Mouse (Mus musculus) CH12.LX (cell line): ENCODE measurements around the gene Hdac6.

Experiments used
- CHD2 ChIP-seq: IDR thresholded peaks from 2 replicates; pipeline ENCODE4 v1.6.1; 2011; ENCODE audit warnings: low read length, improper control_type of control experiment
- CTCF ChIP-seq, 2 experiments: IDR thresholded peaks in 1 of 2; conservative IDR thresholded peaks in 1 of 2; 2 replicates each; pipeline ENCODE4 v1.5.1; 2011 to 2012; ENCODE audit warnings: low read depth in 2 of 2, low read length in 2 of 2, improper control_type of control experiment in 1 of 2, inconsistent platforms in 1 of 2, mild to moderate bottlenecking in 1 of 2, moderate library complexity in 1 of 2
- EP300 ChIP-seq: IDR thresholded peaks from 2 replicates; pipeline ENCODE4 v1.6.1; 2011; ENCODE audit warnings: low read length, improper control_type of control experiment
- KAT2A ChIP-seq: IDR thresholded peaks from 2 replicates; pipeline ENCODE4 v1.6.1; 2012; ENCODE audit warnings: low read length, improper control_type of control experiment, inconsistent platforms; ENCODE audit not compliant: insufficient replicate concordance
- MEF2A ChIP-seq: IDR thresholded peaks from 2 replicates; pipeline ENCODE4 v1.6.1; 2014; ENCODE audit warnings: low read depth, mild to moderate bottlenecking, inconsistent platforms, low read length, improper control_type of control experiment, borderline replicate concordance
- MXI1 ChIP-seq: IDR thresholded peaks from 2 replicates; pipeline ENCODE4 v1.6.1; 2011; ENCODE audit warnings: mild to moderate bottlenecking, low read depth, low read length, improper control_type of control experiment
- POLR2A ChIP-seq: IDR thresholded peaks from 2 replicates; pipeline ENCODE4 v1.6.1; 2011; ENCODE audit warnings: low read depth, mild to moderate bottlenecking, improper control_type of control experiment, low read length
- RAD21 ChIP-seq: IDR thresholded peaks from 2 replicates; pipeline ENCODE4 v1.6.1; 2011; ENCODE audit warnings: low read depth, mild to moderate bottlenecking, low read length, improper control_type of control experiment, moderate library complexity
- SMC3 ChIP-seq: IDR thresholded peaks from 2 replicates; pipeline ENCODE4 v1.6.1; 2011; ENCODE audit warnings: low read depth, low read length, improper control_type of control experiment
- USF1 ChIP-seq: IDR thresholded peaks from 2 replicates; pipeline ENCODE4 v1.6.1; 2014; ENCODE audit warnings: low read depth, mild to moderate bottlenecking, inconsistent platforms, low read length, improper control_type of control experiment

DNA sequence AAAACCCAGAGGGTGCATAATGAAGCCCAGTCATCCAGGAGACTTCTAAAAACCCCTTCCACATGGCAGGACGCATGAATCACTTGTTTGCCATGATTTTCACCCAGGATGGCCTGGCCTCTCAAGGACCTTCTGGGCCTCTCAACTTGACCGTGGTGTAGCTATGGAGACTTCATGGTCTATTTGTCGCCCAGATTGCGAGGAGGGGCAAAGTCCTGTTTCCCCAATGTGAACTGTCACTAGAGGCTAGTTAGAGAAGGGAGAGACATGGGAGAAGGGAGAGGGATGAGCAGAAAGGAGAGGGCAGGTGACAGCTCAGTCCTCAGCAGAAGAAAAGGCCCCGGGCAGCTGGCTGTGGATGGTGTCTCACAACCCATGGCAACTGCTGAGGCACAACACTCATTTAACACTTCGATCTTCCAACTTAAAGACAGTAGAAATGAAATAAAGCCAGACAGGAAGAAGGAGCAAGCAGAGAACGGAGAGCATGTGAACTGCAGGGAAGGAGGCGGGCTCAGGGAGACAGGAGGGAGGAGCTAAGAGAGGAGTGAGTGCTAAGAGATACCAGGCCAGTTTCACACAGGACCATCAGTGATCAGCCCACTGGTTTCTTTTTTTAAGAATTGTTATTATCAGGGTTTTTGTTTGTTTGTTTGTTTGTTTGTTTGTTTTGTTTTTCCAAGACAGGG is 44.8 kb upstream of the Hdac6 start:
- TF ChIP-seq CTCF (conservative IDR thresholded peaks at IDR 0.05 in 1 of 2, IDR thresholded peaks at IDR 0.05 in 1 of 2; ENCODE audit: low read depth in 2 of 2, low read length in 2 of 2) = no peak
- no peak for TF ChIP-seq EP300
- TF ChIP-seq POLR2A = no peak
- no peak for TF ChIP-seq CHD2
- TF ChIP-seq RAD21 = no peak
- no peak for TF ChIP-seq USF1
- TF ChIP-seq SMC3 = no peak
- no peak for TF ChIP-seq KAT2A
- no peak for TF ChIP-seq MEF2A
- TF ChIP-seq MXI1 = no peak
